Mouse (Mus musculus): ENCODE measurements around the gene 2310057N15Rik. TPM values are rescaled to one million over a fixed set of nuclear protein-coding genes. Genes with fewer than 3 reads are reported as not detected.
"Not testable (repeated sequence)": the region's sequence is repeated elsewhere in the genome, so short reads cannot be mapped to it uniquely, and the experiment has no call there.

2310057N15Rik gene
- polyA plus RNA-seq (2016; fragmentation: Nextera tagmentation; extraction: Ambion mirVana) = not detected in 2 replicates

DNA sequence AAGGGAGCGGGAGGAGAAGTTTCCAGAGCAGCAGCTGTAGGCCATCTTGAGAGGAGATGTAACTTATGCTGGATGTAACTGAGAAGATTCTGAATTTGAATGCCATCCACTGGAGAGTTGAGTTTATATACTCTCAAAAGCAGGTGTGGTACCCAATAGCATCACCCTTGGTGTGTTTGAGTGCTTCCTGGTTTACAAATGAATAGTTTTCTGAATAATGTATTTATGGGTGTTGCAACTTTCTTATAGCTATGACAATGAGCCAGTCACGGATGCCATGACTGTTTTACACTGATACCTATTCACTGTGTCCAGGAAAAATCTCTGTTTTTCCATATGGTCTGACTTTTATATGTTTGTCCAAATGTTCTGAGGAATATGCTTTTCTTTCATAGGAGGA, at the start of gene 2310057N15Rik:
Gene 2310057N15Rik (minus strand): TSS at position 101 of the 400 bp plus-strand sequence.
- 87% methylated on average over 2 of the region's 2 CpGs for WGBS
- ATAC-seq (ENCODE audit: insufficient number of reproducible peaks, insufficient read depth, low FRiP score, low TSS enrichment) = no peak

GRCm38 (mm10) chr16:88823736-88824135, 49.7 kb upstream of the 2310057N15Rik start:
- Histone ChIP-seq H3K36me3 (no peaks in the 10 kb centered on the region), H3K9me3 (no peaks in the 10 kb centered on the region), H3K27ac (no peak overlapping the region), H3K27me3 (no peaks in the 10 kb centered on the region), H3K9ac (no peak overlapping the region), H3K4me3 (no peak overlapping the region), H3K4me1 (no peaks in the 10 kb centered on the region), H3K4me2 (replicated peaks) (no peak overlapping the region)
- no peak for ATAC-seq (ENCODE audit: insufficient number of reproducible peaks, insufficient read depth, low FRiP score, low TSS enrichment)
- 76% methylated on average over 3 of the region's 3 CpGs for WGBS

More for the DNA sequence above, at the start of gene 2310057N15Rik:
- Histone ChIP-seq H3K27ac (no peak within 1 kb of the TSS), H3K4me1 (no peaks in the 10 kb centered on the region), H3K9ac (no peak within 1 kb of the TSS), H3K9me3 (no peaks in the 10 kb centered on the region), H3K27me3 (no peaks in the 10 kb centered on the region), H3K4me2 (replicated peaks) (no peak within 1 kb of the TSS), H3K36me3 (no peaks in the 10 kb centered on the region), H3K4me3 (no peak within 1 kb of the TSS)

DNA sequence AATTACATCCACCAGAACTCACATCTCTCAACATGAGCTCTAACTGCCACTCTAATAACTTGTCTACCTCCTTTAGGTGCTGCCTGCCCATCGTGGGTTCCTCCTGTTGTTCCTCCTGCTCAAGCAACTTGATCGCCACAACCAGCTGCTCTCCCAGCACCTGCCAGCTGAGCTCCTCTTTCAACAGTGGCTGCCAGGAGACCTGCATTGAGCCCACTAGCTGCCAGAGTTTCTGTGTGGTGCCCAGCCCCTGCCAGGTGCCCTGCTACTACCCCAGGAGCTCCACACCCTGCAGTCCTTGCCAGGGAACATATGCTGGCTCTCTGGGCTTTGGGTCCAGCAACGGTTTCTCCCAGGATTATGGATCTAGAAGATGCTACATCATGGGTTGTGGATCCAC, 46.1 kb upstream of the 2310057N15Rik start, which contains the start of gene Krtap15:
Gene Krtap15 (plus strand): TSS at position 150 of the 400 bp plus-strand sequence.
- WGBS = 90% methylated on average over 3 of the region's 3 CpGs
- no peak within 1 kb of the TSS for H3K9ac ChIP-seq
- no peak for ATAC-seq (ENCODE audit: insufficient number of reproducible peaks, insufficient read depth, low FRiP score, low TSS enrichment)
- H3K36me3 ChIP-seq = no peaks in the 10 kb centered on the region
- no peaks in the 10 kb centered on the region for H3K27me3 ChIP-seq
- H3K4me3 ChIP-seq = no peak within 1 kb of the TSS
- no peaks in the 10 kb centered on the region for H3K9me3 ChIP-seq
- H3K4me1 ChIP-seq = no peaks in the 10 kb centered on the region
- H3K27ac ChIP-seq = no peak within 1 kb of the TSS
- no peak within 1 kb of the TSS for H3K4me2 ChIP-seq (replicated peaks)

GRCm38 (mm10) chr16:88811827-88812226, 37.8 kb upstream of the 2310057N15Rik start, which contains the start of gene Gm20741:
Gm20741 (minus strand) TSS chr16:88812220.
- Histone ChIP-seq H3K9ac (no peak within 1 kb of the TSS), H3K27me3 (no peaks in the 10 kb centered on the region), H3K9me3 (no peaks in the 10 kb centered on the region), H3K4me3 (no peak within 1 kb of the TSS), H3K4me2 (replicated peaks) (no peak within 1 kb of the TSS), H3K36me3 (no peaks in the 10 kb centered on the region), H3K27ac (no peak within 1 kb of the TSS), H3K4me1 (no peaks in the 10 kb centered on the region)
- no peak for ATAC-seq (ENCODE audit: insufficient number of reproducible peaks, insufficient read depth, low FRiP score, low TSS enrichment)
- WGBS = 85% methylated on average over 2 of the region's 2 CpGs

GRCm38 (mm10) chr16:88786786-88787185, 12.8 kb upstream of the 2310057N15Rik start:
- Histone ChIP-seq H3K27me3 (no peaks in the 10 kb centered on the region), H3K36me3 (no peaks in the 10 kb centered on the region), H3K4me3 (no peak overlapping the region), H3K4me1 (no peaks in the 10 kb centered on the region), H3K9me3 (no peaks in the 10 kb centered on the region), H3K4me2 (replicated peaks) (no peak overlapping the region), H3K27ac (no peak overlapping the region), H3K9ac (no peak overlapping the region)
- no peak for ATAC-seq (ENCODE audit: insufficient number of reproducible peaks, insufficient read depth, low FRiP score, low TSS enrichment)
- 82% methylated on average over 2 of the region's 2 CpGs for WGBS

DNA sequence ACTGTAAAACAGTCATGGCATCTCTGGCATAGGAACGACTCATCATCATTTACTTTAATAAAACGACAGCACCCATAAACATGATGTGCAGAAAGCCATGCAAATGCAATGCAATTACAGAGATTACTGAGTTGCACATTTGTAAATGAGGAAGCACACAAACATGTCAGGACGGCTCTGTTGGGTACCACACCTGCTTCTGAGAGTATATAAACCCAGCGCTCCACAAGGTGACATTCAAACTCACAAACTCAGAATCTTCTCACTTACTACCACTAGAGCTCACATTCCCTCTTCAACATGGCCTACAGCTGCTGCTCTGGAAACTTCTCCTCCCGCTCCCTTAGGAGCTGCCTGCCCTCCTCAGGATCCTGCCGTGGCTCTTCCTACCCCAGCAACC, 3.6 kb upstream of the 2310057N15Rik start, which contains the start of gene Gm5965:
Gene Gm5965 (plus strand): TSS at position 301 of the 400 bp plus-strand sequence.
- Histone ChIP-seq H3K4me3 (no peak within 1 kb of the TSS), H3K27ac (no peak within 1 kb of the TSS), H3K4me2 (replicated peaks) (no peak within 1 kb of the TSS), H3K4me1 (no peaks in the 10 kb centered on the region), H3K27me3 (no peaks in the 10 kb centered on the region), H3K9me3 (no peaks in the 10 kb centered on the region), H3K9ac (no peak within 1 kb of the TSS), H3K36me3 (no peaks in the 10 kb centered on the region)
- WGBS = 90% methylated on average over 6 of the region's 6 CpGs
- ATAC-seq (ENCODE audit: insufficient number of reproducible peaks, insufficient read depth, low FRiP score, low TSS enrichment) = no peak

GRCm38 (mm10) chr16:88758547-88758946, 15.5 kb downstream of the 2310057N15Rik start, which contains the start of gene 2310034C09Rik:
2310034C09Rik (plus strand) TSS chr16:88758847.
- not testable (repeated sequence) for H3K36me3 ChIP-seq; H3K9me3 ChIP-seq; ATAC-seq (ENCODE audit: insufficient number of reproducible peaks, insufficient read depth, low FRiP score, low TSS enrichment); H3K27ac ChIP-seq; H3K4me2 ChIP-seq (replicated peaks); H3K4me3 ChIP-seq; H3K4me1 ChIP-seq; H3K27me3 ChIP-seq; H3K9ac ChIP-seq
- WGBS = 85% methylated on average over 3 of the region's 3 CpGs

DNA sequence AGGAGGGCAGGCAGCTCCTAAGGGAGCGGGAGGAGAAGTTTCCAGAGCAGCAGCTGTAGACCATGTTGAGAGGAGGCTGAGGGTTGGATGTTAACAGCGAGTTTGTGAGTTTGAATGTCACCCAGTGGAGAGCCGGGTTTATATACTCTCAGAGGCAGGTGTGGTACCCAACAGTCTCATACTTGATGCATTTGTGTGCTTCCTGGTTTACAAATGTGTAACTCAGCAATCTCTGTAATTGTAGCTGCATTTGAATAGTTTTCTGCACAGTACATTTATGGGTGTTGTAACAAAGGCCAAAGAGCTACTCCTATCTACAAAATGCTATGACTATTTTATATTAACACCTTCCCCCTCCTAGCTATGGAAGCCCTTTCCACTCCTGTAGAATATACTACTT, 22.5 kb downstream of the 2310057N15Rik start, which contains the start of gene Krtap13:
Gene Krtap13 (minus strand): TSS at position 101 of the 400 bp plus-strand sequence.
- not testable (repeated sequence) for H3K36me3 ChIP-seq; H3K4me1 ChIP-seq; H3K27me3 ChIP-seq; H3K4me3 ChIP-seq; H3K9me3 ChIP-seq; ATAC-seq (ENCODE audit: insufficient number of reproducible peaks, insufficient read depth, low FRiP score, low TSS enrichment); H3K4me2 ChIP-seq (replicated peaks); H3K27ac ChIP-seq; H3K9ac ChIP-seq
- WGBS = 83% methylated on average over 3 of the region's 3 CpGs

DNA sequence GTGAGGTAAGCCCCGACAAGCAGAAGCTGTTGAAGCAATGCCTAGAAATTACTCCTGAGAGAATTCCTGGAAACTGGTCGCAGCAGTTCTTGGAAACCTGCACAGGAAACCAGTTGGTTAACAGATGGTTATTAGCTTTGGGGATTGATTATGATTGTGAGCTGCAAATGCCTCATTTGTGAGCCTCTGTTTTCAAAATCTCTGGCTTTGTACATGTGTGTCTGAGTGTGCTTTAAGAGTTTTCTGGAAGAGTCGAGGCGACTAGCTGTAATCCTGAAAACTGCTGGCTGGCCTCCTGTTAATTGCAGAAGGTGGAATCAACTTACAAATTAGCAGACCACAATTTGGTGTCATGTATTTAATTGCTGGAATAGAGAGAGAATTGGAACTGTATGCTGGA, 26.1 kb downstream of the 2310057N15Rik start:
- Histone ChIP-seq H3K27ac (no peak overlapping the region), H3K36me3 (no peaks in the 10 kb centered on the region), H3K9me3 (no peaks in the 10 kb centered on the region), H3K4me1 (no peaks in the 10 kb centered on the region), H3K27me3 (no peaks in the 10 kb centered on the region), H3K9ac (no peak overlapping the region), H3K4me2 (replicated peaks) (no peak overlapping the region), H3K4me3 (no peak overlapping the region)
- WGBS = 53% methylated on average over 4 of the region's 4 CpGs
- ATAC-seq (ENCODE audit: insufficient number of reproducible peaks, insufficient read depth, low FRiP score, low TSS enrichment) = no peak

DNA sequence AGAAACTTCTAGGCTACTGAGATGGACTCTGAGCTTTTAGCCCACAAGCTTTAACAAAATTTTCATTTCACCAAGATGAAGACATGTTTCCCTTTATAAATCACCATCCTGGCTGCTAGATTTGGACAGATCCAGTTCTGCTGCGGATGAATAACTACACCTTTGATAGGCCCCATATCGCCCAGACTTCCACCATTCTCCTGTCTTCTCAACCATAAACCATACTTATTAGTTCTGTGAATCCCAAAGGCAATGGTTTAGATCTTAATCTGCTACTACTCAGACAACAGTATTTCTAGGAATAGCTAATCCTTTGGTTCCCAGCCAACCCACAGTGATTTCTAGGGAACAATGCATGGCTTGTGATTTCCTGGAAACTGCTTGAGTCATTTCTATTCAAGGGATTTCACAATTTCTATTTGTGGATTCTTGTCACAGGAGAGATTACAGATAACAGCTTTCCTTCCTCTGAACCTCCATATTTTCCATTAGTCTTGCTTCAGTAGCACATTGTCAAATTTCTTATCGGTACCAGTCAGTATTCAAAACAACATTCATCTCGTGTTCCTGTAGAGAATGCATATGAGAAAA, 29.2 kb downstream of the 2310057N15Rik start:
- Histone ChIP-seq H3K9me3 (no peaks in the 10 kb centered on the region), H3K9ac (no peak overlapping the region), H3K36me3 (no peaks in the 10 kb centered on the region), H3K4me3 (no peak overlapping the region), H3K27ac (no peak overlapping the region), H3K4me1 (no peaks in the 10 kb centered on the region), H3K27me3 (no peaks in the 10 kb centered on the region), H3K4me2 (replicated peaks) (no peak overlapping the region)
- ATAC-seq (ENCODE audit: insufficient number of reproducible peaks, insufficient read depth, low FRiP score, low TSS enrichment) = no peak
- WGBS = 83% methylated on average over 4 of the region's 4 CpGs

DNA sequence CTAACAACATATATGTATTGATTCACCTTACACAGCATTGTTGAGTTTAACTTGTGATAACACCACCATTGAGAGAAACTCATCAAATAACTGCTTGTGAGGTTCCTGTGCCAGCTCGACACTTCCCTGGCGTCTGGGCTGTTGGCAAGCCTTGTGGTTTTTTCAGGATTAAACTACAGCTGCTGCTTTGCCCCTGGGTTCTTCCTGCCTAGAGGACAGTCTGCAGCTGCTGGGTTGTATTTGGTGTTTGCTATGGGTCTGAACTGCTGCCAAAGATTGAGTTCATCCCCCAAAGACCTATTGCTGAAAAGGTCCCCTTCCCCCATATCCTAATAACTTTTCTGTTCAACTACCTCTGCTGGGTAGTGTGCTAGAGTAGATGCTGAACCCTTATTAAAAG, 38.6 kb downstream of the 2310057N15Rik start:
- Histone ChIP-seq H3K4me2 (replicated peaks) (no peak overlapping the region), H3K36me3 (no peaks in the 10 kb centered on the region), H3K4me1 (no peaks in the 10 kb centered on the region), H3K9me3 (no peaks in the 10 kb centered on the region), H3K9ac (no peak overlapping the region), H3K4me3 (no peak overlapping the region), H3K27ac (no peak overlapping the region), H3K27me3 (no peaks in the 10 kb centered on the region)
- no peak for ATAC-seq (ENCODE audit: insufficient number of reproducible peaks, insufficient read depth, low FRiP score, low TSS enrichment)
- 68% methylated on average over 2 of the region's 2 CpGs for WGBS

GRCm38 (mm10) chr16:88728812-88729275, 45.2 kb downstream of the 2310057N15Rik start, which contains the start of gene Krtap13-1:
Krtap13-1 (plus strand) TSS chr16:88728862.
- no peaks in the 10 kb centered on the region for H3K4me1 ChIP-seq
- H3K27me3 ChIP-seq = no peaks in the 10 kb centered on the region
- H3K4me3 ChIP-seq = no peak within 1 kb of the TSS
- ATAC-seq (ENCODE audit: insufficient number of reproducible peaks, insufficient read depth, low FRiP score, low TSS enrichment) = no peak
- no peaks in the 10 kb centered on the region for H3K9me3 ChIP-seq
- H3K9ac ChIP-seq = no peak within 1 kb of the TSS
- no peak within 1 kb of the TSS for H3K4me2 ChIP-seq (replicated peaks)
- no peak within 1 kb of the TSS for H3K27ac ChIP-seq
- WGBS = 77% methylated on average over 4 of the region's 4 CpGs
- no peaks in the 10 kb centered on the region for H3K36me3 ChIP-seq

Data from embryonic facial prominence, embryonic 12.5 days (tissue).